Mouse (Mus musculus) midbrain, embryonic 14.5 days (tissue): ENCODE measurements around the gene Denr. TPM values are rescaled to one million over a fixed set of nuclear protein-coding genes. Genes with fewer than 3 reads are reported as not detected.

ENCODE experiments used
- ATAC-seq: fragments of 200-750 bp; cut with Nextera tagmentation; 2 replicates; pipeline ENCODE4 v1.8.0; 2017; ENCODE audit warnings: moderate number of reproducible peaks, moderate library complexity; ENCODE audit not compliant: low FRiP score, low TSS enrichment
- DNase-seq: peaks from one replicate; pipeline ENCODE4 v3.0.0-alpha.2; 2015
- H3K27ac ChIP-seq: fragments of 300-500 bp; sonication (generic); replicated peaks from 2 replicates; pipeline ENCODE4 v1.5.1; 2014; ENCODE audit warnings: mild to moderate bottlenecking, low read depth, low read length, moderate library complexity
- H3K27me3 ChIP-seq: fragments of 300-500 bp; sonication (generic); 2 replicates; pipeline ENCODE4 v1.6.1; 2014; ENCODE audit warnings: low read length, control low read depth, mixed read lengths; ENCODE audit not compliant: control insufficient read depth, insufficient read depth
- H3K36me3 ChIP-seq: fragments of 300-500 bp; sonication (generic); 2 replicates; pipeline ENCODE4 v1.6.1; 2014; ENCODE audit warnings: low read length, control low read depth; ENCODE audit not compliant: control insufficient read depth, insufficient read depth
- H3K4me1 ChIP-seq: fragments of 300-500 bp; sonication (generic); 2 replicates; pipeline ENCODE4 v1.6.1; 2014; ENCODE audit warnings: mild to moderate bottlenecking, antibody characterized with exemption, low read length, control low read depth; ENCODE audit not compliant: control insufficient read depth, insufficient read depth
- H3K4me2 ChIP-seq: fragments of 300-500 bp; sonication (generic); 2 replicates; pipeline ENCODE4 v1.6.1; 2014; ENCODE audit warnings: mild to moderate bottlenecking, low read length, moderate library complexity
- H3K4me3 ChIP-seq: fragments of 300-500 bp; sonication (generic); replicated peaks from 2 replicates; pipeline ENCODE4 v1.5.1; 2014; ENCODE audit warnings: low read depth, low read length
- H3K9ac ChIP-seq: fragments of 300-500 bp; sonication (generic); replicated peaks from 2 replicates; pipeline ENCODE4 v1.6.1; 2014; ENCODE audit warnings: mild to moderate bottlenecking, low read length, moderate library complexity
- H3K9me3 ChIP-seq: fragments of 300-500 bp; sonication (generic); 2 replicates; pipeline ENCODE4 v1.6.1; 2016; ENCODE audit warnings: low read length, control low read depth, mixed read lengths; ENCODE audit not compliant: control insufficient read depth
- WGBS: fragments of 180-500 bp; shearing (Covaris S2); extraction: QIAGEN DNeasy Blood & Tissue Kit; methylation state at CpG from one replicate; pipeline ENCODE4 v1.1.7; 2014; 5-methylcytosine and 5-hydroxymethylcytosine counted together
- polyA plus RNA-seq: library from polyadenylated mRNA; unstranded; fragments of >200 nt; fragmentation: Nextera tagmentation; extraction: Ambion mirVana; gene quantifications from 2 replicates; pipeline ENCODE4 v1.2.1, GENCODE M21; 2014

Denr gene
- polyA plus RNA-seq, 1 experiment from 2014 or later: 118 TPM

- no peaks in the 10 kb centered on the region for H3K27me3 ChIP-seq
- H3K9me3 ChIP-seq: no peaks in the 10 kb centered on the region
- no peak overlapping the region for H3K4me3 ChIP-seq
- WGBS: 93% methylated on average over 5 of the region's 5 CpGs
- ATAC-seq (no peak), DNase-seq (no peak)
- no peak overlapping the region for H3K9ac ChIP-seq
- H3K36me3 ChIP-seq: no peaks in the 10 kb centered on the region
- no peak overlapping the region for H3K4me2 ChIP-seq
- no peak overlapping the region for H3K27ac ChIP-seq
- H3K4me1 ChIP-seq: no peaks in the 10 kb centered on the region
These were observed 13.5 kb upstream of the Denr start for GRCm38 (mm10) chr5:123893520-123893919.

DNA sequence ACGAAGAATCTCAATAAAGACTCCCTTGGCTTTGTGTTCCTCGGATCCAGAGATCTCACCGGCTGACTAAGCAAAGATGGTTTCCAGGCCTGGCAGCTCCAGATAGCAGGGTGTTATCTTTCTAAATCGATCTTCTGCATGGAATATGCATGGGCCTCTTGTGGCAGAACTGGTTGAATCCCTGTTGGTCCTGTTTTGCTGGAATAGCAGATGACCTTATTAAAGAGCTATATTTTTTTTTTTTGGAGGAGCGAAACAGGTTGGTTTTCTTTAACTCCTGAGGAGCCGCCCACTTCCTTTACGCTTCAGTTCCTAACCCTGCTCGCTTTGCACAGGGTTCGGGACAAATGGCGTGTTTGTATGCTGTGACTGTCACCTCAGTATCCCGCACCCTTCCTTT, 10.6 kb upstream of the Denr start:
- Histone ChIP-seq H3K9ac (no peak overlapping the region), H3K9me3 (no peaks in the 10 kb centered on the region), H3K27ac (no peak overlapping the region), H3K4me1 (no peaks in the 10 kb centered on the region), H3K4me2 (no peak overlapping the region), H3K27me3 (no peaks in the 10 kb centered on the region), H3K4me3 (no peak overlapping the region), H3K36me3 (no peaks in the 10 kb centered on the region)
- DNase-seq (no peak), ATAC-seq (no peak)
- WGBS: 84% methylated on average over 11 of the region's 11 CpGs

DNA sequence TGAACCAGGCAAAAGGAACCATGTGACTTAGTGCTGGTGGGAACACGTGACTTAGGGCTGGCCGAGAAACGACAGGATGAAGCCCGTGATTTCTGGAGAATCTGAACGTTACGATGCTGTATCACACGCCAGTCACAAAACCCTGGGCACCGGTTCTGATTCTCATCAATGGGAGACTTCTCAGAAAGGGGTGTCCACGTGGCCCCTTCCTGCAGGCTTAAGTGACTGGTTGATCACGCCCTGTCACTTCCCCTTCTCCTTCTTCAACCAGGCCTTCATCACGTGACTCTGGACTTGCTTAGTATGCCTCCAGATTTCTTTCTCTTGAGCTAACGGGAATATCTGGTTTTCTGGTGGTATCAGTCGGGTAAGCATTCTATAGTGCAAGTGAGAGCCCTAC, 9.6 kb upstream of the Denr start:
- Histone ChIP-seq H3K9ac (no peak overlapping the region), H3K9me3 (no peaks in the 10 kb centered on the region), H3K27ac (no peak overlapping the region), H3K27me3 (no peaks in the 10 kb centered on the region), H3K36me3 (no peaks in the 10 kb centered on the region), H3K4me3 (no peak overlapping the region), H3K4me1 (no peaks in the 10 kb centered on the region), H3K4me2 (no peak overlapping the region)
- no peak for ATAC-seq
- 85% methylated on average over 13 of the region's 13 CpGs for WGBS
- no peak for DNase-seq

GRCm38 (mm10) chr5:123904059-123904672, 2.8 kb upstream of the Denr start:
- DNase-seq (no peak), ATAC-seq (no peak)
- Histone ChIP-seq H3K4me3 (no peak overlapping the region), H3K27me3 (no peaks in the 10 kb centered on the region), H3K4me1 (peaks cover 14% of the 10 kb centered on the region), H3K27ac (no peak overlapping the region), H3K9me3 (no peaks in the 10 kb centered on the region), H3K36me3 (peaks cover 8% of the 10 kb centered on the region), H3K9ac (no peak overlapping the region), H3K4me2 (no peak overlapping the region)
- 75% methylated on average over 11 of the region's 11 CpGs for WGBS

- Histone ChIP-seq H3K9me3 (no peaks in the 10 kb centered on the region), H3K4me1 (peaks cover 14% of the 10 kb centered on the region), H3K4me2 (peak overlapping the region; percentile 48), H3K4me3 (peak overlapping the region; percentile 75), H3K27me3 (no peaks in the 10 kb centered on the region), H3K36me3 (peaks cover 29% of the 10 kb centered on the region), H3K9ac (0 out of 2 replicates have a peak overlapping the region, but pooled peaks have one; percentile 20), H3K27ac (no peak overlapping the region)
- ATAC-seq (no peak), DNase-seq (no peak)
- 74% methylated on average over 17 of the region's 17 CpGs for WGBS
These were observed 614 bp upstream of the Denr start for GRCm38 (mm10) chr5:123906146-123906975.

- Histone ChIP-seq H3K36me3 (peaks cover 41% of the 10 kb centered on the region), H3K4me1 (peaks cover 14% of the 10 kb centered on the region), H3K4me3 (peak overlapping the region; percentile 75), H3K9ac (peak overlapping the region; percentile 96), H3K9me3 (no peaks in the 10 kb centered on the region), H3K4me2 (peak overlapping the region; percentile 70), H3K27me3 (no peaks in the 10 kb centered on the region), H3K27ac (peak overlapping the region; percentile 85)
- WGBS: 4% methylated on average over 10 of the region's 10 CpGs
- no peak for DNase-seq
- ATAC-seq: no peak
These were observed 629 bp downstream of the Denr start for GRCm38 (mm10) chr5:123907631-123907977.

GRCm38 (mm10) chr5:123914852-123915251, 7.9 kb downstream of the Denr start:
- Histone ChIP-seq H3K4me3 (no peak overlapping the region), H3K27ac (no peak overlapping the region), H3K4me2 (no peak overlapping the region), H3K27me3 (no peaks in the 10 kb centered on the region), H3K36me3 (peaks cover 80% of the 10 kb centered on the region), H3K4me1 (no peaks in the 10 kb centered on the region), H3K9ac (no peak overlapping the region), H3K9me3 (no peaks in the 10 kb centered on the region)
- 89% methylated on average over 3 of the region's 3 CpGs for WGBS
- ATAC-seq (no peak), DNase-seq (no peak)

DNA sequence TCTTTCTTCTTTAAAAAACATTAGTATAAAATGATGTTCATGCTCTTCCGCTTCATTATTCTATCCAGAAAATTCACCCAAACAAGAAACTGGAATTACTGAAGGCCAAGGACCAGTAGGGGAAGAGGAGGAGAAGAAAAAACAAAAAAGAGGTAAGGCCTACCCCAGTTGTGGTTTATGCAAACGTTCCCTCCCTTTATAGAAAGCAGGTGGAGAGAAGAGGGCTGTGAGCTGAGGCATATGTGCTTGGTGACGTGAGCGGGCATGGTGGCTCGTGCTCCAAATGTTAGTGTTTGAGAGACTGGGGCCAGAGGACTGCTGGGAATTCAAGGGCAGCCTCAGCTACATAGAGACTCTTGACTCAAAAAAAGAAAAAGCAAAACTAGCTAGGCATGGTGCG, 15.1 kb downstream of the Denr start:
- 93% methylated on average over 6 of the region's 6 CpGs for WGBS
- Histone ChIP-seq H3K27ac (no peak overlapping the region), H3K9ac (no peak overlapping the region), H3K4me3 (no peak overlapping the region), H3K27me3 (no peaks in the 10 kb centered on the region), H3K4me1 (no peaks in the 10 kb centered on the region), H3K36me3 (peaks cover 93% of the 10 kb centered on the region), H3K4me2 (no peak overlapping the region), H3K9me3 (no peaks in the 10 kb centered on the region)
- ATAC-seq (no peak), DNase-seq (no peak)

GRCm38 (mm10) chr5:123927118-123927517, 20.1 kb downstream of the Denr start, which contains the start of gene Gm43518:
Gene Gm43518 (plus strand): TSS chr5:123927418.
- ATAC-seq (no peak), DNase-seq (no peak)
- Histone ChIP-seq H3K36me3 (peaks cover 70% of the 10 kb centered on the region), H3K27ac (no peak within 1 kb of the TSS), H3K4me2 (no peak within 1 kb of the TSS), H3K4me3 (no peak within 1 kb of the TSS), H3K9me3 (no peaks in the 10 kb centered on the region), H3K27me3 (no peaks in the 10 kb centered on the region), H3K9ac (no peak within 1 kb of the TSS), H3K4me1 (peaks cover 3% of the 10 kb centered on the region; the same call in 1 of the 2 replicates)
- 95% methylated on average over 9 of the region's 9 CpGs for WGBS
